Mouse (Mus musculus): Measurements from ENCODE around the gene Stard13. TPM values are rescaled to one million over a fixed set of nuclear protein-coding genes. Genes with fewer than 3 reads are reported as not detected.
A peak's percentile ranks its signal among the peaks of the same experiment; 100 is the strongest.

Gene Stard13
- total RNA-seq (2015; ENCODE audit: low replicate concordance) (not detected in 2 replicates), total RNA-seq (2017; ENCODE audit: low replicate concordance) (0.26 TPM in 1 of 2 replicates, not detected in the other)

DNA sequence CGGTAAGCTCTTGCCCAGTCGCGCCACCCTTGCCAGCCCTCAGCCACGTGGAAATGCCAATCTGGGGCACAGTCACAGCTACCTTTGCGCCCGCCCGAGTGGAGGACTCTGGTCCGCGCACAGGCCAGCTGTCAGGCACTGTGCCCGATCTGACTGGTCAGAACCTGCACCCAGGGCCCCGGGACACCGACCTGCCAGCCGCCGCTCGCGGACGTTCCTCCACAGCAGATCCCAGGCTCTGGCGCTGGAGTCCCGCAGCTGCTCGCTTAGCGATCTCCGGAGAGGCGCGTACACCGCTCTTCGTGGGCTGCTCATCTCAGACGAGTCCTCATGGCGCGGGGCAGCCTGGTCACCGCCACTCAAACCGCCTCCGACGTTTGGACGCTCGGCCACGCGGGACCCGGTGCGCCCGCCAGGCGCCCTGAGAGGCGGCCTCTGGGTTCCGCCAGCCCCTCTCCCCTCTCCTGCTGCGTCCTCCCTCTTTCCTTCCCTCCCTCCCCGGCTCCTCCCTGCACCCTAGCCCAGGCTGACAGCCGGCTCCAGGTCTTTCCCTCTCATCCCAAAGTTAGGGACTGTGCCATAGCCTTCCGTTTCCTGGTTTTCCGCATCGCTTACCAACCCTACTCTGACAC is at the start of gene Stard13:
Gene Stard13, minus strand, starts transcription at position 437 of the 632 bp plus-strand sequence.
- ATAC-seq (replicated peaks; ENCODE audit: low FRiP score, poor library complexity, severe bottlenecking), result no peak

GRCm38 (mm10) chr5:151279531-151279930 is 45.9 kb upstream of the Stard13 start:
- no peak for ATAC-seq (replicated peaks; ENCODE audit: low FRiP score, poor library complexity, severe bottlenecking)

DNA sequence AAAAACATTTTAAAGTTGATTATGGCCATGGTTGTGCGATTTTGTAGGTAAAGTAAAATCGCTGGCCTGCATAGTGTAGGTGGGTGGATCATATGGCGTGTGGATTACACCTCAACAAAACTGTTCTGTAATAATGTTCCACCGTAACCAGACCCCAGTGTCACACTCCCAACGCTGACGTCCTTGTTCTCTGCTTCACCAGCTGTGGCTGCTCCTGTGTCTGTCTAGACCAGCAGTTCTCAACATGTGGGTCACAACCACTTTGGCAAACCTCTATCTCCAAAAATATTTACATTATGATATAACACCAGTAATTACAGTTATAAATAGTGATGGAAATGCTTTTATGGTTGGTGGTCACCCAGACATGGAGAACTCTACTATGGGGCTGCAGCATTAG is 44.3 kb upstream of the Stard13 start:
- ATAC-seq (replicated peaks; ENCODE audit: low FRiP score, poor library complexity, severe bottlenecking), result no peak

DNA sequence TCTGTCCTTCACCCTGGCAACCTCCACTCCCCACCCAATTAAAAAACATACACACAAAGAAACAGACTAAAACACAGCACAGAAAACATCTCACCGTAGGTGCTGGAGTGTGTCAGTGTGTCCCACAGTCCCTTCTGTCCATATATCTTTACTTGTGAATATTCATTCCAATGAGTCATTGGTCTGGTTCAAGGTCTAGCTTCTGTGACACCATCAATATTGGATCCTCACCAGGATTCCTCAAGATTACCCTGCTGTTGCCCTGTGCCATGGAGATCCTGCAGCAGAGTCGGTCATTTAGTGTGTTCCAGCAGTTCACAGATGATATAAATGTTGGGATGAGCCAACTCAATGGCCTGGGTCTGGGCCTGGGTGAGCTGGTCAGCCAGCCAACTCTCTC is 42.4 kb upstream of the Stard13 start:
- no peak for ATAC-seq (replicated peaks; ENCODE audit: low FRiP score, poor library complexity, severe bottlenecking)

- no peak for ATAC-seq (replicated peaks; ENCODE audit: low FRiP score, poor library complexity, severe bottlenecking)
These were observed 40.6 kb upstream of the Stard13 start for GRCm38 (mm10) chr5:151274265-151274664.

DNA sequence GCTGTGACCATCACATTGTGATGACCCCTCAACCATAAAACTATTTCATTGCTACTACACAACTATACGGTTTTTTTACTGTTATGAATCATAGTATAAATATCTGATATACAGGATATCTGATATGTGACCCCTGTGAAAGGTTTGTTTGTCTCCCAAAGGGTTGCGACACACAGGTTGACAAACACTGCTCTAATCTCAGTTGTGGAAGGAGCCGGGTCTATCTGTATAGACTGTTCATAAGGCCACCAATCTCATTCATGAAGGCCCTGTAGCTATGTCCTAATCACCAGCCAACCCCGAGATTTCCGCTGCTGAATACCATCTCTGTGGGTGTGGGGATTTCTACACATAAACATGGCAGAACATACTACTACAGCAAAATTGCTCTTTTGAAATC is 37.2 kb upstream of the Stard13 start:
- ATAC-seq (replicated peaks; ENCODE audit: low FRiP score, poor library complexity, severe bottlenecking), result no peak

- ATAC-seq (replicated peaks; ENCODE audit: low FRiP score, poor library complexity, severe bottlenecking), result no peak
These were observed 33.4 kb upstream of the Stard13 start for GRCm38 (mm10) chr5:151266896-151267634.

- no peak for ATAC-seq (replicated peaks; ENCODE audit: low FRiP score, poor library complexity, severe bottlenecking)
These were observed 27.9 kb upstream of the Stard13 start for GRCm38 (mm10) chr5:151261558-151261957.

DNA sequence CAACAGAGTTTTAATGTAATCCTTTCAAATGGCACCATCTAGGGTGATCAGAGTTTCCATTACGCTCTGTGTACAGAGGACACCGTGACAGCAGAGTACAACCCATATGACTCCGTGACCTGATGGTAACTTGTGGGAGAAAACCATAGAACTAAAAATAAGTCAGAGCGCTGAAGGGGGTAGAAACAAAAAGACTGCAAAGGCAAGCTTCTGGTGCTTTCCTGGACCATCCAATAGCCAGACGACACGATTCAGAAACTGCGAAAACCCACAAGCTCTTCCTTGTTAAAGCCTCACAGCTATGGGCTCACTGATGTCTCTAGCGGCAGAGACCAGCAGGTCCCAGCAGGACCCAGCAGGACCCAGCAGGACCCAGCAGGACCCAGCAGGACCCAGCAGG is 18.6 kb upstream of the Stard13 start:
- no peak for ATAC-seq (replicated peaks; ENCODE audit: low FRiP score, poor library complexity, severe bottlenecking)

GRCm38 (mm10) chr5:151251656-151252055 is 18.0 kb upstream of the Stard13 start:
- no peak for ATAC-seq (replicated peaks; ENCODE audit: low FRiP score, poor library complexity, severe bottlenecking)

GRCm38 (mm10) chr5:151248671-151249620 is 15.3 kb upstream of the Stard13 start:
- peak; percentile 77 for ATAC-seq (replicated peaks; ENCODE audit: low FRiP score, poor library complexity, severe bottlenecking)

DNA sequence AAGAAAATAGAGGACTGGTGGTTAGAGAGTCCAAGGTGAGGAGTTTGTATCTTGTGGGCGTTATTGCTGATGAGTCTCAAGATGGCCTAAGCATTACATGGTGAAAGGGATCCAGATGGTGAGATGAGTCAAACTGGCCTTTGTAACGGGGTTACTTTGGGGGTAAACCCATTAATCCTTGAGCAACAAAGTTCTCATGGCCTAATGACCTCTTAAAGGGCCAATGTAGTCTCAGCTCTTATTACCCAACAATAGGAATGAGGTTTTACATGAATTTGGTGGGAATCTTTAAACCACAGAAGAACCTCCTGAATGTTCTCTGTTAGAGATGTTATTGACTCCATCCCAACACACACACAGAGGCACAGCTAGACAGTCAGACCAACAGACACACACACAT is 14.4 kb upstream of the Stard13 start:
- no peak for ATAC-seq (replicated peaks; ENCODE audit: low FRiP score, poor library complexity, severe bottlenecking)

- ATAC-seq (replicated peaks; ENCODE audit: low FRiP score, poor library complexity, severe bottlenecking), result peak; percentile 65
These were observed 13.7 kb upstream of the Stard13 start for GRCm38 (mm10) chr5:151247115-151247875.

DNA sequence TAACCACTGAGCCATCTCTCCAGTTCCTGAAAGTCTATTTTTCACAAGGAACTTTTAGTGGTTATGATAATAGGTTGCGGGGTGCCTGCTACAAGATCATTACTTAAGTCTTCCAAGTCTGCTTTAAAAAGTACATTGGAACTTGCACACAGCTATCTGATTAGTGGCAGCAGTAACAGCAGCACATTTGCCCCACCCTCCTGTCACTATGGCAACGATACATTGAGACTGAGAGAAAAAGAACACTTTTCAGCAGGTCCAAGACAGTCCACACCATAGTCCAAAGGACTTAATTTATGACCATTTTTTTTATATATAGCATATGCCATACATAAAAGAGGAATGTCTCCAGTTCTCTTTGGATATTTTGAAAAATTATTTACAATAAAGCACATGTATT is 12.7 kb upstream of the Stard13 start:
- ATAC-seq (replicated peaks; ENCODE audit: low FRiP score, poor library complexity, severe bottlenecking), result peak; percentile 50; the same call in 1 of the 2 replicates

DNA sequence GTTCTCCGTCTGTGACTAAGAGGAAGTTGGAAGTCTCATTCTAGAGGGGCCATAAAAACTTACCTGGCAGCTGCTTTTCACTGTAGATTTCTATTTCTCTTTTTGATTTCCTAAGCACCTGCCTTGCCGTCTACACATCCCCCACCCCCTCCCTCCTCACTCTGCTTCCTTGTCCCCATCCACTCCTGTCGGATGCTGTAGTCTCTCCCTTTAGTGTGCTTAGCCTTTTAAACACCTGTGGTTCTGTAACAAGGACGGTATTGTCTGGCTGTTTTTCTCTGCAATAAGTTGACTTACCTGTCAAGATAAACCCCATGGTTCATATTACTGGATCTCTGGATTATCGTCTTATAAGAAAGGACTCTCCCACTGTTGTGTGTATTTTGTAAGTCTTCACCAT is 11.9 kb upstream of the Stard13 start:
- ATAC-seq (replicated peaks; ENCODE audit: low FRiP score, poor library complexity, severe bottlenecking), result no peak

GRCm38 (mm10) chr5:151238730-151239129 is 5.1 kb upstream of the Stard13 start:
- no peak for ATAC-seq (replicated peaks; ENCODE audit: low FRiP score, poor library complexity, severe bottlenecking)

- ATAC-seq (replicated peaks; ENCODE audit: low FRiP score, poor library complexity, severe bottlenecking), result no peak
These were observed 2.8 kb upstream of the Stard13 start for GRCm38 (mm10) chr5:151236411-151236810.

DNA sequence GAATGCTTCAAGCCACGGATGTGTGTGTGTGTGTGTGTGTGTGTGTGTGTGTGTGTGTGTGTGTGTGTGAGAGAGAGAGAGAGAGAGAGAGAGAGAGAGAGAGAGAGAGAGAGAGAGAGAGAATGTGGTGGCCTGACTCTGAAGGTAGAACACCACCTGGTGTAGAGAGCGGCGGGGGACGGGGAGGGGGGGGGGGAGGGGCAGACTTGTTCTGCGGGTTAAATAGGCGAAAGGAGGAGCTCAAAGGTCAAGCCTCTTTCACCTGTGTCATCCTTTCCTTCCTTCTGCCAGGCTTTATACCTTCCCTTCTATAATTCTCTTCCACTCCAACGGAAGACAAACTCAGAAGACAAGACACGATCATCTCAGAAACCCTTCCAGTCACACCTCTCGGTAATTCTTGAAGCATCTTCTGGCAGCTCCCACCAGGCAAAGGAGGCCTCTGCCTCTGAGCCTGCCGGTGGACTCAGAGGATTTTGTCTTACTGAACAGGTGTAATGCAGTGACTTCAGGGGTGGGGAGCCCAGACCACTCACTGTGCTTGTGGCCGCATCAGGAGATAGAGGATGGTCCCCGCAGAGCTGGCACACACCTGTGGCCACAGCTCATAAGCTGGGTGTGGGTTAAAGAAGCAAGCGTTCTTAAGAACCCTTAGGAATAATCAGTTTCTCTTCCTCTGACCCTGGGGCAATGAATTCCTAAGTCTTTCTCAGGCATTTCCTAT is 898 bp downstream of the Stard13 start:
- no peak for ATAC-seq (replicated peaks; ENCODE audit: low FRiP score, poor library complexity, severe bottlenecking)

DNA sequence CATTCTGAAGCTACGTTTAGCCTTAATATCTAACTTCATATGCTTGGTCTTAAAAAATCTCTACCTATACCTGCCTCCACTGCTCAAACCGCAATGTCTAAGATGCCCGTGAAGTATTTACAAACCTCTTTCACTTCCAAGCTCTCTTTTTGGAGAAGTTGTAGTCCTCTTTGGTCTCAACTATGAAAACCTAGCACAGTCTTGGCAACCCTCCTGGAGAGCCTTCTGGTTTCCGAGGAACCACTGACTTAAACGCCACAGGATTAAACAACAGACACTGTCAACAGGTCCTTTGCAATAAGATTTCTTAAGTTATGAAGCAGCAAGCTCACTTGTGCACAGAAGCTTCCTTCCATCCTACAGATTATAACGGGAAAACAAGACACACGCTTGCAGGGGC is 1.8 kb downstream of the Stard13 start:
- ATAC-seq (replicated peaks; ENCODE audit: low FRiP score, poor library complexity, severe bottlenecking), result no peak

Measured in erythroid progenitor cell, adult 5-6 weeks (primary cell).